Mouse (Mus musculus) embryo, embryonic 10 days (tissue): ENCODE measurements around the gene Adam23.
A peak's percentile ranks its signal among the peaks of the same experiment; 100 is the strongest.

Experiments used
- DNase-seq: peaks from one replicate; pipeline ENCODE4 v3.0.0-alpha.2; 2015; ENCODE audit warnings: low spot score

The Adam23 gene

DNA sequence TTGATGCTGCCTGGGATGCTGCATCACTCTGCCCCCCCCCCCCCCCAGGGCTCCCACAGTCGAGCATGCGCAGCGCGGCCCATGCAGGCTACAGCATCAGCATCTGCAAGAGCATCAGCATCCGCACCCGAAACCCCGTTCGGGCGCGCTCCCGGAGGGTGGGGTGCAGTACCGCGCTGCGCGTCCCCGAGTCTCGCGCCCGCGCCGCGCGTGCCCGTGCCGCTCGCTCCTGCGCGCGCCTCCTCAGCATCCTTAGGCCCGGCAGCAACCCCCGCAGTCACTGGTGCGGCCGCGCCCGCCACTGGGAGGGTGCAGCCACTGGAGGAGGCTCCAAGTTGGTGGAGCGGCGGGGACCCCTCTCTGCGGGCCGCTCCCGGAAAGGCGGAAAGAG is at the start of gene Adam23:
Adam23 (plus strand) TSS at position 236 of the 391 bp plus-strand sequence.
- DNase-seq = peak; percentile 66

DNA sequence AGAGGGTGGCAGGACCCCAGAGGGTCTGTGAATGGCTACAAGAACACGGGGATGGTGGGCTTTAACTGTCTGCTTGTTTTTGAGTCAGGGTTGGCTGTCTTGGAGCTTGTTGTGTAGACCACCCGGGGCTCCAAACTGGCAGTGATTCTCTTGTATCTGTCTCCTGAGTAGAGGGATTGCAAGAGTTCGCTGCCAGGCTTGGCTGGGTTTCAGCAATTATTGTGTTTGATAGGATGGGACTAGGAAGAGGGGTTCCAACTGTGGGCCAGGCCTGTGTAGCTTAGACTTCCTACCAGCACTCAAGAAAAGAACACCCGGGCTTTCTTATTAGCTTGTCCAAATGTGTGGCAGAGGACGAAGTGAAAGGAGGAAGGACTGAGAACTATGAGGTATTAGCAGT is 44.6 kb upstream of the Adam23 start:
- no peak for DNase-seq

DNA sequence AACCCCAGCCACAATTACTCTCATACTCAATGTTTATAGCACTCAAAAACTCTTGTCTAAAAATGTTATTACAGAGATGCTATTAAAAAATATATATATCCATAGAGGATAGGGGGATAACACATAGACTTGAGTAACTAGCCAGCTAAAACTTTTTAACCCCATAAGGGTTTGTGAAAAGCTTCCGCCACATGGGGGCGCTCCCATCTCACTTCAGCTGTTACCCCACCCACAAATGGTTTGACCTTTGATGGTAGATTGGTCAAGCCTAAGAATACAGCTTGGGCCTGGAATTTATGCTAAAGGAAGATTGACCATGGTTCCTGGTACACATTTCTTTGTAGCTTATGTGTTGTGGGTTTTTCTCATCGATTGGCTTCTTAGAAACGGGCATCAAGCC is 42.1 kb upstream of the Adam23 start:
- DNase-seq = peak; percentile 36

DNA sequence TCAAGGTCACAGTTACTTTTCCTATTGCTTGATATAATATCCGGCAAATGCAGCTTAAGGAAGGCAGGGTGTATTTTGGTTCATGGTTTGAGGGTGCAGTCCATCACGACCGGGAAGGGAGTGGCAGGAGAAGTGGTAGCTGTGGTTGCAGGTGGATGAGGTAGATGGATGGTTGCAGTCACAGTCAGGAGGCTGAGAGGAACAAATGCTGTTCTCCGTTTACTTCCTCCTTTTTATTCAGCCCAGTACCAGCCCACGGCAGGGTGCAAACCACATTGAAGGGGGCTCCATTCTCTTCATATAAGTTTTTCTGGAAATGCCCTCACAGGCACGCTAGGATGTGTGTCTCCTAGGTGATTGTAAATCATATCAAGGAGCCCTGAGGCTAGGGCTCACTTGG is 37.3 kb upstream of the Adam23 start:
- no peak for DNase-seq

DNA sequence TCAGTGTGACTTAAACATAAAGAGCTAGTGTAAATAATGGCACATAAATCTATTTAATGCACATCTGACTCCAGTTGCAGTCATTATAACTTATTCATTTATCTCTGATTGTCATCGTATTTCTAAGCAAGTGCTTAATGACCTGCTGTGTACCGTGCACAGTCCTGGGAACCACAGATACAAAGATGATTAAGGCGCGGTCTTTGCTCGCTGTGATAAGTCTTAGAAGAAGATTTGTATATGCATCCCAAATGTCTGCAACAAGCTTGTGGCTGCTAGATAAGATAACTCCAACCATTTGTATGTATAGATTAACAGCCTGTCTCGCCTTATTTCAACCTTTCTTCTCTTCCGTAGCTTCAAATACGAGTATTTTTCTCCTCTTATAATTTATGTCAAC is 27.2 kb upstream of the Adam23 start:
- no peak for DNase-seq

DNA sequence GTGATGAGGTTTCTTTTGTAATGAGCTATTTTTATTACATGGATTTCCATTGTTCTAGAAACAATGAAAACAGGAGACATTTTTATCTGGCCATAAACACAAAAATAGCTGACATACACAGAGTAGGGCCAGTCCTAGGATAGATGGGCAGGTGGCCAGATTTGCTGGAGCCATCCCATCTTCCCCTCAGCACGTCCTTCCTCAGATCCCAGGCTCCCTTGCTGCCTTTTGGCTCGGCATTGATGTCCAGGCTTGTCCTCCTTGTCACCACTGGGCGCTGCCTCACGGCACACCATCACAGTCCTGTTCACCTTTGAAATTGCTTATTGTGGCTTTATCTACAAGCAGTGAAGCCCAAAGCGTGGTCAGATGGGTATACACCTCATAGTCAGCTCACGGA is 15.0 kb upstream of the Adam23 start:
- DNase-seq = no peak

DNA sequence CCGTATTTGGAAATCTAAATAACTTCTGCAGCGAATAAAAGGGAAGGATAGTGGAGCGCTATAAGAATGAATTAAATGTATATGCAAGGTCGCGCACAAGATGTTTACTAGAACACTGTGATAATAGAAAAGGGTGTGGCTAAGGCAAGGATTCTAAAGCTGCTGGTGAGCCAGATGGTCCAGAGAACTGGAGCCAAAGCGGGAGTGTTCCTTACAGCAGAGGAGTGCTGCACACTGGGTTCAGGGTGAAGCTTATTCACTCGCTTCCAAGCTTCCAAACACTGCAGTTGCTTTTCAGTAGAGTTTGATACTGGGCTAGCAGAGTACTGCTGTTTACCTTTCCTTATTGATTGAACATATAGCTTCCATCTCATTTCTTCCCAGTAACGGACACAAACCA is 14.5 kb upstream of the Adam23 start:
- no peak for DNase-seq

DNA sequence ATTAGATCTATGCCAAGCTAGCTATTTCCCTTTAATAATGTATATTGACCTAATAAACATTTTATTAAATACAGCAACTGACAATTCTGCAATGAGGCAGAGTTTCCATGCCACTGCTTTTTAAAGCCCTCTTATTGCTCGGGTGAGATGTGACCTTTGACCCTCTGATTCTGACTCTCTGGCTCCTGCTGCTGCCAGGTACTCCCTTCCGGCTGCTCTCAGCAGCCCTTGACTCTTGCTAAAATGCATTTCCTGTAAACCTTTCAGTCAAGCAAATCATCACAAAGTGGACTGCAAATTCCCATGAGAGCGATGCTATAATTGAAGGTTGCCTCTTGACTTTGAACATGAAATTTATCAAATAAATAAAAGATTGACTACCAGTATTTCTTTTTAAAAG is 13.8 kb upstream of the Adam23 start:
- DNase-seq = peak; percentile 26

DNA sequence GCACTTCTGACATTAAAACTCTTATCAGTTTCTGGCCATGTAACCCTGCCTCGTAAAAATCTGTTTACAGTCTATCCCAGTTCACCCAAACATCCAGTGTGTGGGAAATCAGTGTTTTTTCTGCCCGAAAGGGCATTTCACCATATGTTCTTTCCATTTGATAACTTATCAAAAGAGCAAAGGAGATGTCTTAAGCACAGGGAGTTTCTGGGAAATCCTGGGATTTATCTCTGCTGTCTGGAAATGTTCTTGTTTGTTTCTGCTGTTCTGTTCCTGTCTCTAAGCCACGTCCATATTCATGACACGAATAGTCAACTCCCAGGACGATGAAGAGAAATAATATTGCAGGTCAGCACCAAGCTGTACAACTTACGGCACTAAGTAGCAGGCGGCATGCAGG is 11.6 kb upstream of the Adam23 start:
- DNase-seq = no peak

DNA sequence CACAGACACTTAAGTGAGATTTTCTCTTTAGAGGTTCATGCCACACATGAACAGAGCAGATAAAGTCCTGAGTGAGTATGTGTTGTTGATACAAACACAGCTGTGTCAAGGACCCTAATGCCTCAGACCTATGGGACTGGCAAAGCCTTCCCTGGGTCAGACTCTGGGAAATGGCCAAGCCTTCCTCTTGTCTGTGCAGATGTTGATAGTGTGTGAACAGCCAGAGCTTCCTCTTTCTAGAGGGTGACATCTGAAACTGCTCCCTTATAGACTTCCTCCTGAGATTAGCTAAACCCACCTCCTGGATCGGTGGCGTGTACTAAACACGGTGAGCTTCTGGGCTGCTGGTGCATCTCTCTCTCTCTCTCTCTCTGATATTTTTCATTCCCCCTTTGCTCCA is 8.2 kb upstream of the Adam23 start:
- DNase-seq = no peak

DNA sequence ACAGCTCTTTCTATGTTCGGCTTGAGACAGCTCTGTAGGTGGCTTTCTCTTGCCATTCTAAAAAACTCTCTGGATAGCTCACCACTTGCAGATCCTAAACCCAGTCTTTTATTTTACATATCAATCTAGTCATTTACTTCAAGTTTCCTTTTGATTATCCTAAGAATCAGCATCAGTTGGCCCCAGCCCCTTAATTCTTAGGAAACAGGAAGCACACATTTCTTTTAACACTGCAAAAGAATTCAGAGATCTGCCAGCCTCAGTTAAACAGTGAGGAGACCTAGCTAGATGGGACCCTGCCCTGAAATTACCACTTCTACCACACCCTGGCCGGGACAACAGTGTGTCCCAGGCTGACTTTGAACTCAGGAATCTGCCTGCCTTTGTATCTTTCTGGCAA is 3.5 kb upstream of the Adam23 start:
- no peak for DNase-seq

DNA sequence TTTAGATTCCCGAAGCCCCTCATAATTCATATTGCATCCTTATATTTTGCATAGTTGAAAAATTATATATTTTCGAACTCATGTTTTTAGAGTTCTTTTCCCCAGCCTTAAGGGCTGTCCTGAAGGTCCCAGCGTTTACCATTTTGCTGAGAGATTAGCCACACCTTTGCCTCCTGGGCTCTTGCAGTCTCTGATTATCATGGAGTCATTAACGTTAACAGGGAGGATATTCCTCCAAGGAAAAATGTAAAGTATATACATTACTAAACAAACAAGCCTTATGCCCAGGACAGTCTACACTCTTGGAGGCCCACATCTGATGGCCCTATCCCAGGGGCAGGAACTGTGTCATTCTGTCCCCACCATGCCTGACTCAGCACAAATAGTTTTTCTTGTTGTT is 3.1 kb upstream of the Adam23 start:
- no peak for DNase-seq

DNA sequence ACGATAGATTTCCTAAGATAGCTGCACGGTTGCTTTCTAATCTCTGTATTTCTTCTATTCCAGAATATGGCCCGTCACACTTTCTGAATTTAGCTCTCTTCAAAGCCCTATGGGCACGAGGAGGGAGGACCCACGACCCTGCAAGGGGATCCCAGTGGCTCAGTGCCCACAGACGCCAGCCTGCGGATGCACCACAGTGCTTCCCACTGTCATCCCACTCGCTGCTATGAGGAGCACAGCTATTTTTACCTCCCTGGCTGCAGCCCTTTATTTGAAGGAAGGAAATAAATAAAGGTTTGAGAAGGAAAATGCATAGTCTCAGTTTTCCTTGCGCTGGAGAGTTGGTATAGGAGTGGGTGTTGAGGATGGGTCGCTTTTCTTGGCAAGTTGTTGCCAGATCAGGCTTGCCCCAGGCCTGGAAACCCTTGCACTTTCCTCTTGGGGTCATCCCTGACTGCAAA is 512 bp upstream of the Adam23 start:
- no peak for DNase-seq

DNA sequence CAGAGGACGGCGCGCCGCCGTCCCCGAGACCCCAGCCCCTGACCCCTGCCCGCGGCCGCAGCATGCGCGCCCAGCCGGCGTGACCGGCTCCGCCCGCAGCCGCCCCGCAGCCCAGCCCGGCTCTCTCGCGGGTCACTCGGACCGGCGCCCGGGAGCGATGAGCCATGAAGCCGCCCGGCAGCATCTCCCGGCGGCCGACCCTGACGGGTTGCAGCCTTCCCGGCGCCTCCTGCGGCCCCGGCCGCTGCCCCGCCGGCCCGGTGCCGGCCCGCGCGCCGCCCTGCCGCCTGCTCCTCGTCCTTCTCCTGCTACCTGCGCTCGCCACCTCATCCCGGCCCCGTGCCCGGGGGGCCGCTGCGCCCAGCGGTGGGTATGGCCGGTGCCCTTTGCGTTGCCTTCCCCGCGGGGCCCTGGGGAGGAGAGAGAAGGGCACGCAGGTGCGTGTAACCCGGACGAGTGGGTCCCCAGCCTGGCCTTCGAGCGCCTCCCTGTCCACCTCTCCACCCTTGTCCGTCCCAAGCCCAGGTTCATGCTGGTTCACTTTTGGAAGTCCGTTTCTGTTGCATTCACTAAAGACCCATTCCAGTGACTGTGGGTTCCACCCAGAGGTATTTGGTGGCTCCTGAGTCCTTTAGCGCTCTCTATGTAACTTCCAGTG is 485 bp downstream of the Adam23 start:
- peak; percentile 20 for DNase-seq

DNA sequence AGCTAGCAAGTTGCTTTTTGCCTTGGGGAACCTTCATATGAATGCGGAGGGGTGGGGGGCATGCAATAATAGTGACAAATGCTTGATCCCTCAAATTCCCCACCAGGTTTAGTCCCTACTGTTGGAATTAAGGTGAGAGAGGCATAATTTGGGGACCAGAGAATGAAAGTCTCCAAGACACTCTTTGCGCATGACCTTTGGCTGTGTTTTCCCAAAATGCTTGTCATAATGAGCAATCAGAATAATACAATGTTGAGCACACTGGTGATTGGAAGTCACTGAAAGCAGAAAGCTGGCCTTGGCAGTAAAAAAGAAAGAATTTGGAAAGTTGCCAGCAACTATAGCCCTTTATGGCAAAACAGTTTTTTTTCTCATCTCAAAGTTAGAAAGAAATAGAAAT is 1.0 kb downstream of the Adam23 start:
- no peak for DNase-seq

DNA sequence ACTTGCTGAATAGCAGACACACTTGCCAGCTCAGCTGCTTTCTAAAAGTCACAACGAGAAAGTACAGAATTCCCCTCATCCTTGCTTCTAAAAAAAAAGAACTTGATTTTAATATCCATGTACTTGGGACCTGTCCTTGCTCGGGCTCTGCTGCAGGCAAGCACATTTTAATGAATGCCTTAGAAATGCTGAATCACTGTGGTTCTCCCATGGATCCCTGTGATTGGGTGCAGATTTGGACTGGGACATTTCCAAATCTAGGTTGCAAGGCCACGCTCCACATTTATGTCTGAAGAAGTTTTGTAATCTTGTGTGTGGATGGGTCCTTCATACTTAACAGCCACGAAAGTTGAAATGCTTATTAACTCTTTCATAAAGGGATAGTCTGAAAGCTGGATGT is 4.4 kb downstream of the Adam23 start:
- no peak for DNase-seq

DNA sequence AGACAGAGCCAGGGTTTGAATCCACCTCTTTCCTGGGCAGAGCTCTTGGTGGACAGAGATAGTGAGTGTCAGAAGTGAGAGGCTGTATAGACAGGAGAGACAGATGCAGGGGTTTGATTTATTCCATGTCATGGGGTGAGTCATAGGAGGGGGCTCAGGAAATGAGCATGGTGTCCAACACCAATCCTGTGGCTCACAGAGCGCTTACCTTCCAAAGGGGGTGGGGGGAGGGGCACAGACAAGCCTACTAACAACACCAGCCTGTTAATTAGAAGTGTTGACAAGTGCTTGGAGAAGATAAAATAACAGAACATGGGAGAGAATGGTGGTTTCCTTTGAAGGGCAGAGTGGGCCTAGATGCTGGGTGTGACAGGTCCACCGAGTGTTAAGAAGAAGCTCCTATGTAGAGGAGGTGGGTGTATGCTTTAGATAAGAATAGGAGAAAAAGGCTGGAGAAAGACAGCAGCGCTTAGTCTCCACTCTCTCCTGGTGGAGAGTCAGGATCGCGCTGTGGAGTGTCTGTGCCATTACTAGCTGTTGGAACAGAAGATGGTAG is 7.7 kb downstream of the Adam23 start:
- DNase-seq = no peak

DNA sequence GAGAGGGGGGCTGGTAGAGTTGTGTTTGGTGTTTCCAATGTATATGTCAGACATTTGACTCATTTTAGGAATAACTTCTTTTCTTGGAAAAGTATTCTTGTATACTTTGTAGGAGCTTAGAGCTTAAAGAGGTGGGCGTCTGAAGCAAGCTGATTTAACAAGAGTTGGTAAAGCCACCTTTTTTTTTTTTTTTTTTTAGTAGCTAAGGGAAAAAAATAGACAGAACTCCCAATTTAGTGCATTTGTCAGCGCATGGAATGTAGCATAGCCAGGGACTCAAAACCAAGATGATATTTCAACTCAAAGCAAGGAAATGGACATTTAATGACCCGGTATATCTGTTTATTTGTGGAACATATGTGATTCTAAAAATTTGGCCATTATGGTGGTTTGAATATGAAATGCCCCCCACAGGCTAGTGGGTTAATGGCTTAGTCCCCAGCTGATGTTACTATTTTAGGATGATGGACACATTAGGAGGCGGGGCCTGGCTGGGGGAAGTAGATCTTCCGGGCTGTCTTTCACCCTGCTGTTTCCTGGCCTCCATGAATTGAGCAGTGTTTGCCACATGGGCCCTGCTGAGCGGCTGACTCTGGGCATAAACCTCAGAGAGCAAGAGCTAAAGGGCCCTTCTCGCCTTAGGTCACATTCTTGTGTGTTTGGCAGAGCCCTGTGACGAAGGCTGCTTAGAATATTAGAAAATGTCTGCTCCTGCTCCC is 12.3 kb downstream of the Adam23 start:
- no peak for DNase-seq

DNA sequence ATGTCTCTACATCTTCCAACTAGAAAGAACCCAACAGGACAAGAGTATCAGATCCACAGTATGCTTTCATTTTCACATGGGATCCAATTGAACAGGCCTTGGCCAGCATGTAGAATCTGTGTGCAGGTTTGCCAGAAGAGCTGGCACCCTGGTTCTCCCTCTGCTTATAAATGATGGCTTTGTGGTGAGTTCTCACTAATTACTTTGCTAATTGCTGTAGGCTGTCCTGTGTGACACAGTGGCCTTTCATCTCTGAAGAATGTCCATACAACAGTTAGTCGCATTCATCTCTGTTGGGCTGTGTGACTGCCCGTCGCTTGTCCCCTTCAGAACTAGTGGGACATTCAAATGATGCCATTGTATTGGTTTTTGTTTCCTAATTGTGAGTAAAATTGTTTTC is 13.5 kb downstream of the Adam23 start:
- no peak for DNase-seq

DNA sequence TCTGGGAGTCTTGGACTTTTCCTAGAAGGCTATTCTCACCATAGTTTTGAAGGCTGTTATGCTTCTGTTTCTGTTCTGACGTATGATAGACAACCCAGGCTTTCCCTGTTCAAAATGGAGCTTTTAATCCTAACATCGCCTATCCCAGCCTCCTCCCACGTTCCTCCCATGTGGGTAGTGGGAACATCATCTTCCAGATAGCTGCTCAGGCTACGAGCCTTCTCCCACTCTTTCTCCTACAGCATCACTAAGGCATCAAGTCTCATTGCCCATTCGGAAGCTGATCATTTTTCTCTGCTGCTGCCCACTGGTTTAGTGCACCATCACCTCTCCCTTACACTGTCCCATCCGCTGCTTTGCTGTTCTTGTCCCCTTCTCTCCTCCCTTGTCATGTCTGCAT is 14.2 kb downstream of the Adam23 start:
- no peak for DNase-seq

DNA sequence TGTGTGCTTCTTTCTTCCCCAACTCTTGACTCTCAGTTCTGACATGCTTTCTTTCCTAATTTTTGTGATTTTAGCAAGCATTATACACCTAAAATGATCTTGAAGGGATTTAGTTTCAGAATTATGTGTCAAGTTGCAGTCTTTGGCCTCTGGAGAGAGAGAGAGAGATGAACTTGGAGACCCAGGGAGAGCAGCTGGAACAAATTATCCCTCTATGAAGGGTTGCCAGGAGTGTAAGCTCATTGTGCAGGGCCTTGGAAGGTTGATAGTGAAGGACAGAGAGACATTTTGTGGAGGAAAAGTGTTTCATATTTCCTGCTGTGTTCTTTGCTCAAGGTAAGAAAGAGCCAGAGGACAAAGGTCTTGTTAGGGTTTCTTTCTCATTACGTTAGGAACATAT is 18.8 kb downstream of the Adam23 start:
- DNase-seq = peak; percentile 48

DNA sequence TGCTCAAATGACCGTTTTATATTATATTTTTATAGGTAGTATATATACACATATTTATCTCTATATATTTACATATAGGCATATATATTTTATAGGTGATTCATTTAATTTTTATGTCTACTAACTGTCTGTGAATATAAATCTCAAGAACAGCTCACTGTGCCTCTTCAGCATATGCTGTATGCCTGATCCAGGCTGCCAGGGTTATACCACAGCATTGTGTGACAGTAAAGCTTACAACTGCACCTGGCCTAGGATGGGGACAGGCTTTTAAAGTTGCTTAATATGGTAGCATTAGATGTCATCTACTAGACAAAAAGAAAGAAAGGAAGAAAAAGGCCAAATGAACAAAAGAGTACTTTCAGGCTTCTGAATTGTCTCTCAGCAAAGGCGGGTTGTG is 27.6 kb downstream of the Adam23 start:
- DNase-seq = no peak

DNA sequence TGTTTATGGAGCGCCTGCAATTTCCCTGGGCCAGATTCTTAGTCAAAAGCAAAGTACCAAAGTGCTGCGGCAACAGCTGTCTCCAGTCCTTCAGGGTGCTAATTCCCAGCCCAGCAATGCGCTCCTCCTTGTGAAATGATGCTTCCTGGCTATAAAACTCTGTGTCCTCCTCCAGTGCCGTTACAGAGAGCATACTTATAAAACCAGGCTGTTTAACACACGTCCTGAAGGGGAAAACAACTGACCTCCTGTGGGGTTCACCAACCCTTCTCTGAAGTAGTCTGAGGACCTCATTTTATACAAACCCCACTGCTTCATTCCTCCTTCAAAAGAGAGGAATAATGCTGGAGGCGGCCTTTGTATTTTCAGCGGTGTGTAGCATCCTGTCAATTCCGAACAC is 28.0 kb downstream of the Adam23 start:
- DNase-seq = peak; percentile 27

DNA sequence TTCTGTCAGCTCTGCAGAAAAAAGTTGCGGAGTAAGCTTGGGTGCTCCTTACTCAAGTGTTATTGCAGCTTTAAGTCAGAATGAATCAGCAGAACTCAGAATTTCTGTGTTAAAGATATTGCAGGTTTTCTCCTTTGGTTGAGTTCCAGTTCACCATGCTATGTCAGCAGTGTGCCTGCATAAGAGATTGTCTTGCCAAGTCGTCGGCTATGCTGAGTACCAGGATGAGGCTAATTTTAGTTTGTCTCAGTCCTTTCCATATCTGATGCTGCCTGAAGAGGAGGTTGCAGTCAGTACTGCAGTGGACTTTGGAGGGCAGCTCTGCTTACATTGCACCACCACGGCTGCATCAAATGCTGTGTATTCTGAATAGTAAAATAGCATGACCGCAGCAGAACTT is 33.3 kb downstream of the Adam23 start:
- no peak for DNase-seq
